9 mouse cellular contexts compared by ENCODE assay signal in the genomic region with DNA sequence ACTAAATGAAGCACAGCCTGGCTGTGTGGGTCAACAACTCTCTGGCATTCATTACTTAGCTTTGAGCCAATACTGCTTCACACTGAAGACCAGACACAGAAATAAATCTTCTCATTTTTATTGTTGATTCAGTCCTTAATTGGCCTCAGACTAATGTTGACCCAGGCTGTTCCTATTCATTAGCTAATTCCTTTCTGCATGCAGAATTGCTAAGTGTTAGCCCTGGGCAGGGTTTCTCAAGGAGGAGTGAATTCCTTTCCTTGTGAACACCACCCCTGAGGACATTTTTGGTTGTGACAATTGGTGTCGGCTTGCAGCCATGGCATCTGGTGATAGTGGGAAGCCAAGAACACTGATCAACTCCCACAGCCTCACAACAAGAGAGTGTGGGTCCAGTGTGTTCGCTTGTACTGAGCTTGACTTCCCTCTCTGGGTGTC.
A peak's percentile ranks its signal among the peaks of the same experiment; 100 is the strongest.
DNase-seq lines count a peak whose midpoint lies in the region; ATAC-seq and TF ChIP-seq lines count a peak whose summit lies in the region.
"Had no signal": no experiment of that assay in that cellular context is flagged by ENCODE, and none has a peak within 500 bp of the region (broad histone marks: within the 10 kb centered on the region; RNA-seq: fewer than 3 reads in every experiment).

No protein-coding gene starts in this region.

- no peak overlapping the region for H3K27ac ChIP-seq in midbrain, postnatal 0 days (ENCODE audit: low read depth, low read length)
- H3K27ac ChIP-seq in midbrain, embryonic 14.5 days (replicated peaks; ENCODE audit: low read depth, low read length), result no peak overlapping the region
- H3K27ac ChIP-seq in neural tube, embryonic 14.5 days (ENCODE audit: low read depth, low read length), result no peak overlapping the region
- no peak overlapping the region for H3K27ac ChIP-seq in stomach, postnatal 0 days (replicated peaks)
- H3K27ac ChIP-seq: liver, embryonic 14.5 days had no signal

- DNase-seq in adrenal gland, postnatal 14 days, result peak; percentile 27
- no peak for DNase-seq in adrenal gland, adult 8-10 months
- peak; percentile 42 for DNase-seq in midbrain, postnatal 0 days (ENCODE audit: low spot score)
- DNase-seq in midbrain, embryonic 14.5 days, result no peak
- DNase-seq in heart, postnatal 25 days (ENCODE audit: low spot score), result peak; percentile 47
- no peak for DNase-seq in stomach, postnatal 0 days (ENCODE audit: low spot score)

- no peak for TF ChIP-seq CTCF in midbrain, postnatal 0 days (IDR thresholded peaks at IDR 0.05)
- TF ChIP-seq CTCF in stomach, postnatal 0 days (IDR thresholded peaks at IDR 0.05; ENCODE audit: low read depth), result no peak

- H3K9ac ChIP-seq in midbrain, postnatal 0 days (replicated peaks; ENCODE audit: low read length, poor library complexity, severe bottlenecking), result no peak overlapping the region
- H3K9ac ChIP-seq in midbrain, embryonic 14.5 days (replicated peaks; ENCODE audit: low read length), result no peak overlapping the region
- H3K9ac ChIP-seq in neural tube, embryonic 14.5 days (replicated peaks; ENCODE audit: low read depth, low read length), result no peak overlapping the region
- no peak overlapping the region for H3K9ac ChIP-seq in stomach, postnatal 0 days (ENCODE audit: low read length)
- H3K9ac ChIP-seq: liver, embryonic 14.5 days had no signal

- H3K4me3 ChIP-seq in midbrain, postnatal 0 days (ENCODE audit: low read depth, low read length), result no peak overlapping the region
- H3K4me3 ChIP-seq in midbrain, embryonic 14.5 days (replicated peaks; ENCODE audit: low read depth, low read length), result no peak overlapping the region
- no peak overlapping the region for H3K4me3 ChIP-seq in neural tube, embryonic 14.5 days (ENCODE audit: low read depth, low read length)
- H3K4me3 ChIP-seq in stomach, postnatal 0 days (ENCODE audit: low read depth, low read length), result no peak overlapping the region

- H3K4me1 ChIP-seq in midbrain, postnatal 0 days (ENCODE audit: insufficient read depth, low read length), result no peaks in the 10 kb centered on the region
- H3K4me1 ChIP-seq in midbrain, embryonic 14.5 days (ENCODE audit: control insufficient read depth, insufficient read depth, low read length), result no peaks in the 10 kb centered on the region
- no peaks in the 10 kb centered on the region for H3K4me1 ChIP-seq in neural tube, embryonic 14.5 days (ENCODE audit: control insufficient read depth, insufficient read depth, low read length)
- no peaks in the 10 kb centered on the region for H3K4me1 ChIP-seq in stomach, postnatal 0 days (replicated peaks; ENCODE audit: control insufficient read depth, insufficient read depth)

- no peaks in the 10 kb centered on the region for H3K36me3 ChIP-seq in midbrain, postnatal 0 days (ENCODE audit: insufficient read depth, low read length)
- H3K36me3 ChIP-seq in midbrain, embryonic 14.5 days (ENCODE audit: control insufficient read depth, insufficient read depth, low read length), result no peaks in the 10 kb centered on the region
- no peaks in the 10 kb centered on the region for H3K36me3 ChIP-seq in neural tube, embryonic 14.5 days (ENCODE audit: control insufficient read depth, insufficient read depth, low read length)
- no peaks in the 10 kb centered on the region for H3K36me3 ChIP-seq in stomach, postnatal 0 days (ENCODE audit: control insufficient read depth, insufficient read depth, low read length)

- H3K4me2 ChIP-seq in midbrain, postnatal 0 days (ENCODE audit: low read depth, low read length, poor library complexity, severe bottlenecking), result no peak overlapping the region
- H3K4me2 ChIP-seq in midbrain, embryonic 14.5 days (ENCODE audit: low read length), result no peak overlapping the region
- H3K4me2 ChIP-seq in neural tube, embryonic 14.5 days (ENCODE audit: low read depth, low read length), result no peak overlapping the region
- no peak overlapping the region for H3K4me2 ChIP-seq in stomach, postnatal 0 days (replicated peaks; ENCODE audit: low read depth)

- no peaks in the 10 kb centered on the region for H3K27me3 ChIP-seq in midbrain, postnatal 0 days (ENCODE audit: insufficient read depth, low read length)
- H3K27me3 ChIP-seq in midbrain, embryonic 14.5 days (ENCODE audit: control insufficient read depth, insufficient read depth, low read length), result no peaks in the 10 kb centered on the region
- H3K27me3 ChIP-seq in neural tube, embryonic 14.5 days (ENCODE audit: control insufficient read depth, insufficient read depth, low read length), result no peaks in the 10 kb centered on the region
- no peaks in the 10 kb centered on the region for H3K27me3 ChIP-seq in stomach, postnatal 0 days (ENCODE audit: control insufficient read depth, insufficient read depth, low read length)

- WGBS in midbrain, postnatal 0 days, result 74% methylated on average over 2 of the region's 2 CpGs
- WGBS in midbrain, embryonic 14.5 days, result 80% methylated on average over 2 of the region's 2 CpGs
- WGBS in neural tube, embryonic 14.5 days, result 23% methylated on average over 2 of the region's 2 CpGs
- whole genome bisulfite sequencing in stomach, postnatal 0 days, result 63% methylated on average over 2 of the region's 2 CpGs

- no peak for TF ChIP-seq EP300 in stomach, postnatal 0 days (optimal IDR thresholded peaks at IDR 0.05)

- intact Hi-C loops in heart, postnatal 25 days (cut with DNase I), result no loop called here

- no peak; the same call in 1 of the 2 replicates for ATAC-seq in midbrain, postnatal 0 days (ENCODE audit: low FRiP score)
- no peak for ATAC-seq in midbrain, embryonic 14.5 days (ENCODE audit: low FRiP score, low TSS enrichment)
- peak; percentile 94 for ATAC-seq in neural tube, embryonic 14.5 days (ENCODE audit: low read depth)
- ATAC-seq in megakaryocyte progenitor cell, adult 5-6 weeks (replicated peaks; ENCODE audit: poor library complexity), result no peak
- no peak for ATAC-seq in stomach, postnatal 0 days (ENCODE audit: low FRiP score, low TSS enrichment)

- no peaks in the 10 kb centered on the region for H3K9me3 ChIP-seq in midbrain, postnatal 0 days (ENCODE audit: low read length)
- no peaks in the 10 kb centered on the region for H3K9me3 ChIP-seq in midbrain, embryonic 14.5 days (ENCODE audit: control insufficient read depth, low read length)
- H3K9me3 ChIP-seq in neural tube, embryonic 14.5 days (ENCODE audit: control insufficient read depth, low read length), result no peaks in the 10 kb centered on the region
- no peaks in the 10 kb centered on the region for H3K9me3 ChIP-seq in stomach, postnatal 0 days (ENCODE audit: control insufficient read depth, low read length)

Comparison
In these comparisons a context has a peak if more than half of its experiments do, and no peak if none do; other contexts are left out.
1. DNase-seq: peak in adrenal gland, postnatal 14 days (single experiment), midbrain, postnatal 0 days (single experiment) and heart, postnatal 25 days (single experiment); none in adrenal gland, adult 8-10 months (single experiment), midbrain, embryonic 14.5 days (single experiment) and stomach, postnatal 0 days (single experiment).